11 mouse cellular contexts compared by ENCODE assay signal in the genomic region with DNA sequence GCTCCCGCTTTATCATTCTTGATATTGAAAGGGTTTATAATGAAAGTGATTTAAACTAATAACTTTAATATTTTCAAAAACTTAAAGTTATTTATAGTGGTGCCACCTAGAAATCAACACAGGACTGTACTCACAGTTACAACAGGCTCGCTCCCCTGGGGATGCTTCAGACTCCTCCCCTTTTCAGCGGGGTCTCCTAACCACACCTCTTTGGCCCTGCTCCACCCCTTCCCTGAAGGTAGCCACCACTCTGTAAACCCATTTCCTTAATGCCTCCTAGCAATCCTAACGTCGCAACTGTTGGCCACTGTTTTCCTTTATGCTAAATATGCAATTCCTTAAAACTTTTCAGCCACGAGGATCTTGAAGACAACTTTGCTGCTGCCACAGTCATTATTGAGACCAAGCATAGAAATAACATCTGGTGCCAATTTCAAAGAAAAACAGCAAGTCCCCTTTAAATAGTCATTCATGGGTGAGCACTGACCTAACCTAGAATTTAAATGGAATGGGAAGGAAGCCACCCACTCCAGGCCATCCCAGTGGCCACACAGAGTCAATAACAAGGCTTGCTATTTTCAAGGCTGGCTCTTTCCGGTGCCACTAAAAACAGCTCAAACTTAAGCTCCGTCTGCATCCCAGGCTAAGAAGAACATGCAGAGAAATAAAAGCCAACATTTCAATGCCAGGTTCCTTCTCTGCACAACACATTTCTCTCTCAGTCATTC.
DNase-seq lines count a peak whose midpoint lies in the region; ATAC-seq and TF ChIP-seq lines count a peak whose summit lies in the region.
"Had no signal": no experiment of that assay in that cellular context is flagged by ENCODE, and none has a peak within 500 bp of the region (broad histone marks: within the 10 kb centered on the region; RNA-seq: fewer than 3 reads in every experiment).

No protein-coding gene starts in this region.

- no peaks in the 10 kb centered on the region for H3K36me3 ChIP-seq in limb, embryonic 12.5 days
- H3K36me3 ChIP-seq in limb, embryonic 10.5 days: no peaks in the 10 kb centered on the region
- no peaks in the 10 kb centered on the region for H3K36me3 ChIP-seq in embryonic facial prominence, embryonic 10.5 days (replicated peaks)
- H3K36me3 ChIP-seq in limb, embryonic 14.5 days (ENCODE audit: control insufficient read depth, insufficient read depth, low read length): no peaks in the 10 kb centered on the region
- H3K36me3 ChIP-seq: midbrain, embryonic 10.5 days; neural tube, embryonic 12.5 days had no signal

- 48% methylated on average over 8 of the region's 8 CpGs for WGBS in limb, embryonic 12.5 days
- whole genome bisulfite sequencing in limb, embryonic 10.5 days: 57% methylated on average over 8 of the region's 8 CpGs
- 45% methylated on average over 8 of the region's 8 CpGs for WGBS in embryonic facial prominence, embryonic 10.5 days
- WGBS in limb, embryonic 14.5 days: 48% methylated on average over 8 of the region's 8 CpGs

- H3K4me1 ChIP-seq in limb, embryonic 12.5 days (replicated peaks): peaks cover 17% of the 10 kb centered on the region
- peaks cover 16% of the 10 kb centered on the region for H3K4me1 ChIP-seq in limb, embryonic 10.5 days
- peaks cover 19% of the 10 kb centered on the region for H3K4me1 ChIP-seq in embryonic facial prominence, embryonic 10.5 days
- peaks cover 18% of the 10 kb centered on the region for H3K4me1 ChIP-seq in limb, embryonic 14.5 days (ENCODE audit: control insufficient read depth, insufficient read depth, low read length)
- H3K4me1 ChIP-seq: midbrain, embryonic 10.5 days; neural tube, embryonic 12.5 days had no signal

- no peak for TF ChIP-seq POLR2A in limb, embryonic 14.5 days (IDR thresholded peaks at IDR 0.05; ENCODE audit: borderline replicate concordance, extremely low read depth, insufficient read depth, insufficient read length)

- peak overlapping the region; percentile 36 for H3K4me3 ChIP-seq in gastrocnemius, adult 2 months
- H3K4me3 ChIP-seq in limb, embryonic 12.5 days (replicated peaks): no peak overlapping the region
- no peak overlapping the region for H3K4me3 ChIP-seq in limb, embryonic 10.5 days
- H3K4me3 ChIP-seq in embryonic facial prominence, embryonic 10.5 days: 0 out of 2 replicates have a peak overlapping the region, but pooled peaks have one; percentile 16
- no peak overlapping the region for H3K4me3 ChIP-seq in limb, embryonic 14.5 days (replicated peaks; ENCODE audit: low read length)
- H3K4me3 ChIP-seq: midbrain, embryonic 10.5 days; neural tube, embryonic 12.5 days had no signal

- peak; percentile 50 for DNase-seq in gastrocnemius, adult 2 months
- no peak for DNase-seq in gastrocnemius, postnatal 14 days
- DNase-seq in limb, embryonic 10.5 days (ENCODE audit: low spot score): no peak
- DNase-seq in embryonic facial prominence, embryonic 10.5 days (ENCODE audit: low spot score): peak; percentile 32
- peak; percentile 28 for DNase-seq in limb, embryonic 14.5 days (ENCODE audit: low spot score)
- DNase-seq in spleen, postnatal 10 days (ENCODE audit: low spot score in 2 of 2): no peak
- no peak for DNase-seq in left cerebral cortex, adult 8-10 months (ENCODE audit: low spot score in 2 of 2)
- DNase-seq: lung, adult 2 months had no signal

- 0 out of 2 replicates have a peak overlapping the region, but pooled peaks have one; percentile 15 for H3K4me2 ChIP-seq in limb, embryonic 12.5 days
- H3K4me2 ChIP-seq in limb, embryonic 14.5 days (replicated peaks; ENCODE audit: low read depth, low read length, severe bottlenecking): no peak overlapping the region
- H3K4me2 ChIP-seq: neural tube, embryonic 12.5 days had no signal

- intact Hi-C loops in gastrocnemius, adult 2 months (cut with DNase I): loop anchor here (5.0 kb wide), 1 partner anchor 41 kb away; no protein-coding TSS in a partner anchor
- intact Hi-C loops in gastrocnemius, postnatal 14 days (cut with DNase I; ENCODE audit: low total_unique reads): no loop called here

- no peak overlapping the region for H3K9ac ChIP-seq in limb, embryonic 12.5 days (replicated peaks)
- no peak overlapping the region for H3K9ac ChIP-seq in limb, embryonic 14.5 days (ENCODE audit: low read depth, low read length, severe bottlenecking)
- H3K9ac ChIP-seq: neural tube, embryonic 12.5 days had no signal

- no peaks in the 10 kb centered on the region for H3K9me3 ChIP-seq in limb, embryonic 12.5 days
- H3K9me3 ChIP-seq in limb, embryonic 10.5 days (replicated peaks): no peaks in the 10 kb centered on the region
- no peaks in the 10 kb centered on the region for H3K9me3 ChIP-seq in embryonic facial prominence, embryonic 10.5 days
- H3K9me3 ChIP-seq in limb, embryonic 14.5 days (ENCODE audit: control insufficient read depth, low read length): no peaks in the 10 kb centered on the region
- H3K9me3 ChIP-seq: midbrain, embryonic 10.5 days; neural tube, embryonic 12.5 days had no signal

- peak overlapping the region; percentile 80 for H3K27ac ChIP-seq in gastrocnemius, adult 2 months
- H3K27ac ChIP-seq in limb, embryonic 12.5 days: 0 out of 2 replicates have a peak overlapping the region, but pooled peaks have one; percentile 50
- no peak overlapping the region for H3K27ac ChIP-seq in limb, embryonic 10.5 days
- no peak overlapping the region for H3K27ac ChIP-seq in embryonic facial prominence, embryonic 10.5 days (replicated peaks)
- H3K27ac ChIP-seq in limb, embryonic 14.5 days (replicated peaks; ENCODE audit: low read depth, low read length): 0 out of 2 replicates have a peak overlapping the region, but pooled peaks have one; percentile 38
- H3K27ac ChIP-seq: midbrain, embryonic 10.5 days; neural tube, embryonic 12.5 days had no signal

- no peaks in the 10 kb centered on the region for H3K27me3 ChIP-seq in limb, embryonic 12.5 days
- H3K27me3 ChIP-seq in limb, embryonic 10.5 days (ENCODE audit: low read depth, poor library complexity, severe bottlenecking): no peaks in the 10 kb centered on the region
- no peaks in the 10 kb centered on the region for H3K27me3 ChIP-seq in embryonic facial prominence, embryonic 10.5 days (replicated peaks; ENCODE audit: low read depth, poor library complexity, severe bottlenecking)
- no peaks in the 10 kb centered on the region for H3K27me3 ChIP-seq in limb, embryonic 14.5 days (ENCODE audit: control insufficient read depth, insufficient read depth, low read length)
- H3K27me3 ChIP-seq: neural tube, embryonic 12.5 days had no signal

- TF ChIP-seq CTCF in gastrocnemius, adult 2 months (IDR thresholded peaks at IDR 0.05): no peak

- no peak for ATAC-seq in limb, embryonic 12.5 days (ENCODE audit: insufficient number of reproducible peaks, insufficient read depth, low FRiP score, low TSS enrichment, low read depth)
- no peak for ATAC-seq in limb, embryonic 14.5 days (ENCODE audit: low FRiP score, low read depth)

Comparison
In these comparisons a context has a peak if more than half of its experiments do, and no peak if none do; other contexts are left out.
1. DNase-seq: peak in gastrocnemius, adult 2 months (single experiment), embryonic facial prominence, embryonic 10.5 days (single experiment) and limb, embryonic 14.5 days (single experiment); none in gastrocnemius, postnatal 14 days (single experiment), limb, embryonic 10.5 days (single experiment), spleen, postnatal 10 days (0 of 2) and left cerebral cortex, adult 8-10 months (0 of 2).
2. H3K27ac ChIP-seq: peak in gastrocnemius, adult 2 months (single experiment), limb, embryonic 12.5 days (single experiment) and limb, embryonic 14.5 days (single experiment); none in limb, embryonic 10.5 days (single experiment) and embryonic facial prominence, embryonic 10.5 days (single experiment).
3. H3K4me3 ChIP-seq: peak in gastrocnemius, adult 2 months (single experiment) and embryonic facial prominence, embryonic 10.5 days (single experiment); none in limb, embryonic 12.5 days (single experiment), limb, embryonic 10.5 days (single experiment) and limb, embryonic 14.5 days (single experiment).